Mouse (Mus musculus) erythroblast, embryonic 14.5 days (primary cell): ENCODE results near the gene Olfr64. TPM values are rescaled to one million over a fixed set of nuclear protein-coding genes. Genes with fewer than 3 reads are reported as not detected.

Experiments
- H3K27me3 ChIP-seq: 2 replicates; pipeline ENCODE4 v1.6.1; 2012; ENCODE audit warnings: inconsistent platforms; ENCODE audit not compliant: control insufficient read depth
- H3K36me3 ChIP-seq: 2 replicates; pipeline ENCODE4 v1.6.1; 2012; ENCODE audit warnings: mild to moderate bottlenecking, inconsistent platforms; ENCODE audit not compliant: control insufficient read depth
- H3K4me1 ChIP-seq: 2 replicates; pipeline ENCODE4 v1.6.1; 2012; ENCODE audit warnings: inconsistent platforms; ENCODE audit not compliant: control insufficient read depth
- H3K4me3 ChIP-seq: replicated peaks from 2 replicates; pipeline ENCODE3; 2012; ENCODE audit warnings: moderate library complexity, mild to moderate bottlenecking, inconsistent platforms
- H3K9me3 ChIP-seq: 2 replicates; pipeline ENCODE4 v1.6.1; 2012; ENCODE audit warnings: low read length, inconsistent platforms, mixed read lengths; ENCODE audit not compliant: control insufficient read depth
- GATA1 ChIP-seq: IDR thresholded peaks from 2 replicates; pipeline ENCODE4 v1.6.1; 2012; ENCODE audit warnings: low read length, inconsistent platforms, mixed read lengths
- TAL1 ChIP-seq: IDR thresholded peaks from 3 replicates; pipeline ENCODE4 v1.6.1; 2012; ENCODE audit warnings: low read length, inconsistent platforms, mixed read lengths
- polyA plus RNA-seq: library from polyadenylated mRNA; stranded (reverse); fragments of >175 nt; gene quantifications from 2 replicates; pipeline ENCODE4 v1.2.3, GENCODE M21; 2012

Gene Olfr64
- polyA plus RNA-seq, 1 experiment = not detected

DNA sequence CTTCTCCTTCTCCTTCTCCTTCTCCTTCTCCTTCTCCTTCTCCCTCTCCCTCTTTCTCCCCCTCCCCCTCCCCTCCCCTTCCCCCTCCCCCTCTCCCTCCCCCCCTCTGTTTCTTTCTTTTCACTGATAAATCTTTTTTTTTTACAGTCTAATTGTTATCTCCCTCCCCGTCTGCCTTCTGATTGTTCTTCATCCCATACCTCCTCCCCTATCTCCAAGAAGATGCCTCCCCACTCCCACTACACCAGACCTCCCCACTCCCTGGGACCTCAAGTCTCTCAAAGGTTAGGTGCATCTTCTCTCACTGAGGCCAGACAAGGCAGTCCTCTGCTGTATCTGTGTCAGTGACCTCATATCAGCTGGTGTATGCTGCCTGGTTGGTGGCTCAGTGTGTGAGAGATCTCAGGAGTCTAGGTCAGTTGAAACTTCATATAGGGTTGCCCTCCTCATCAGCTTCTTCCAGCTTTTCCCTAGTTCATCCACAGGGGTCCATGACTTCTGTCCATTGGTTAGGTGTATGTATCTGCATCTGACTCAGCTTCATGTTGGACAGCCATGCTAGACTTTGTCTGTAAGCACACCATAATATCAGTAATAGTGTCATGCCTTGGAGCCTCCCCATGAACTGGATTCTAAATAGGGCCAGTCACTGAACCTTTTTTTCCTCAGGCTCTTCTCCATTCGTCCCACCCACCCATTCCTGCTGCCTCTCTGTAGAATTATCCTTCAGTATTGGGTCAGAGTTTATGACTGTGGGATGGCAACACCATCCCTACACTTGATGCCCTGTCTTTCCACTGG lies 49.6 kb downstream of the Olfr64 start:
- Histone ChIP-seq H3K36me3 (peaks cover 2% of the 10 kb centered on the region; the same call in 1 of the 2 replicates), H3K4me3 (peak overlapping the region; percentile 6), H3K4me1 (peaks cover 75% of the 10 kb centered on the region), H3K27me3 (no peaks in the 10 kb centered on the region), H3K9me3 (no peaks in the 10 kb centered on the region)
- TF ChIP-seq GATA1 = no peak
- no peak for TF ChIP-seq TAL1

GRCm38 (mm10) chr7:103843034-103843433 lies 51.3 kb downstream of the Olfr64 start, which contains the start of gene Hbb-bh1:
TSS of gene Hbb-bh1 (minus strand) at chr7:103843164.
- H3K27me3 ChIP-seq = no peaks in the 10 kb centered on the region
- peaks cover 66% of the 10 kb centered on the region for H3K4me1 ChIP-seq
- peaks cover 2% of the 10 kb centered on the region; the same call in 1 of the 2 replicates for H3K36me3 ChIP-seq
- no peaks in the 10 kb centered on the region for H3K9me3 ChIP-seq
- no peak for TF ChIP-seq GATA1
- no peak for TF ChIP-seq TAL1
- no peak within 1 kb of the TSS for H3K4me3 ChIP-seq

GRCm38 (mm10) chr7:103840268-103840667 lies 54.0 kb downstream of the Olfr64 start, which contains the start of gene Hbb-bh2:
TSS of gene Hbb-bh2 (minus strand) at chr7:103840520.
- H3K27me3 ChIP-seq = no peaks in the 10 kb centered on the region
- H3K36me3 ChIP-seq = peaks cover 2% of the 10 kb centered on the region; the same call in 1 of the 2 replicates
- H3K4me3 ChIP-seq = peak within 1 kb of the TSS; percentile 29
- TF ChIP-seq GATA1 = no peak
- no peak for TF ChIP-seq TAL1
- no peaks in the 10 kb centered on the region for H3K9me3 ChIP-seq
- H3K4me1 ChIP-seq = peaks cover 62% of the 10 kb centered on the region

Other genes with a start within 250 kb of the Olfr64 start
- gene Olfr623, start 230.8 kb downstream of the Olfr64 start, polyA plus RNA-seq = not detected in 2 replicates
- not detected in 2 replicates for gene Olfr624, start 223.3 kb downstream of the Olfr64 start, polyA plus RNA-seq
- not detected in 2 replicates for gene Olfr625-ps1, start 211.8 kb downstream of the Olfr64 start, polyA plus RNA-seq
- gene Olfr243, start 179.8 kb downstream of the Olfr64 start, polyA plus RNA-seq = not detected in 2 replicates
- gene Olfr628, start 164.1 kb downstream of the Olfr64 start, polyA plus RNA-seq = not detected in 2 replicates
- gene Olfr629, start 149.5 kb downstream of the Olfr64 start, polyA plus RNA-seq = not detected in 2 replicates
- gene Olfr630, start 137.2 kb downstream of the Olfr64 start, polyA plus RNA-seq = not detected in 2 replicates
- gene Olfr69, start 122.9 kb downstream of the Olfr64 start, polyA plus RNA-seq = not detected in 2 replicates
- 0.02 TPM in 1 of 2 replicates, not detected in the other for gene Olfr68, start 114.8 kb downstream of the Olfr64 start, polyA plus RNA-seq
- not detected in 2 replicates for gene Olfr67, start 102.7 kb downstream of the Olfr64 start, polyA plus RNA-seq
- gene Hbb-bt, start 80.5 kb downstream of the Olfr64 start, polyA plus RNA-seq = 22,007 and 54,805 TPM in 2 replicates
- 263,491 and 269,873 TPM in 2 replicates for gene Hbb-bs, start 66.4 kb downstream of the Olfr64 start, polyA plus RNA-seq
- gene Hbb-bh2, start 54.0 kb downstream of the Olfr64 start, polyA plus RNA-seq = 0.10 TPM in 1 of 2 replicates, not detected in the other
- gene Hbb-bh1, start 51.3 kb downstream of the Olfr64 start, polyA plus RNA-seq = 4.0 and 4.3 TPM in 2 replicates
- 85.0 and 543 TPM in 2 replicates for gene Hbb-y, start 41.3 kb downstream of the Olfr64 start, polyA plus RNA-seq
- not detected in 2 replicates for gene Olfr66, start 8.2 kb downstream of the Olfr64 start, polyA plus RNA-seq
- 0.08 TPM in 1 of 2 replicates, not detected in the other for gene Olfr65, start 9.0 kb upstream of the Olfr64 start, polyA plus RNA-seq
- gene Olfr631, start 34.3 kb upstream of the Olfr64 start, polyA plus RNA-seq = 0.10 TPM in 1 of 2 replicates, not detected in the other
- gene Olfr632, start 39.9 kb upstream of the Olfr64 start, polyA plus RNA-seq = not detected in 2 replicates
- gene Olfr633, start 50.0 kb upstream of the Olfr64 start, polyA plus RNA-seq = not detected in 2 replicates
- 0.01 TPM in 1 of 2 replicates, not detected in the other for gene Olfr635, start 76.7 kb upstream of the Olfr64 start, polyA plus RNA-seq
- gene Olfr638, start 104.3 kb upstream of the Olfr64 start, polyA plus RNA-seq = not detected in 2 replicates
- not detected in 2 replicates for gene Olfr639, start 122.8 kb upstream of the Olfr64 start, polyA plus RNA-seq
- gene Olfr640, start 131.1 kb upstream of the Olfr64 start, polyA plus RNA-seq = 0.01 TPM in 1 of 2 replicates, not detected in the other
- not detected in 2 replicates for gene Olfr641, start 141.0 kb upstream of the Olfr64 start, polyA plus RNA-seq
- gene Olfr642, start 158.2 kb upstream of the Olfr64 start, polyA plus RNA-seq = not detected in 2 replicates
- gene 4930516K23Rik, start 167.0 kb upstream of the Olfr64 start, polyA plus RNA-seq = not detected in 2 replicates
- not detected in 2 replicates for gene Olfr644, start 177.4 kb upstream of the Olfr64 start, polyA plus RNA-seq
- gene Olfr645, start 191.0 kb upstream of the Olfr64 start, polyA plus RNA-seq = not detected in 2 replicates
- gene Olfr646, start 210.4 kb upstream of the Olfr64 start, polyA plus RNA-seq = not detected in 2 replicates
- not detected in 2 replicates for gene Ubqln5, start 235.3 kb upstream of the Olfr64 start, polyA plus RNA-seq
- gene Olfr643, start 242.9 kb upstream of the Olfr64 start, polyA plus RNA-seq = not detected in 2 replicates
- gene Ubqln3, start 248.8 kb upstream of the Olfr64 start, polyA plus RNA-seq = not detected in 2 replicates